ENCODE assay signal across 24 mouse cellular contexts in genomic region chr11:49090551-49090950, GRCm38 (mm10). TPM values are rescaled to one million over a fixed set of nuclear protein-coding genes. Genes with fewer than 3 reads are reported as not detected.
"Had no signal": no experiment of that assay in that cellular context is flagged by ENCODE, and none has a peak within 500 bp of the region (broad histone marks: within the 10 kb centered on the region; RNA-seq: fewer than 3 reads in every experiment).

No protein-coding gene starts in this region.

- DNase-seq: kidney, adult 11 months; kidney, adult 9 months; kidney, postnatal 4 days; lung, postnatal 36 days; right cerebral cortex, postnatal 4 days; spleen, adult 18-20 months; thymus, adult 18-20 months; thymus, postnatal 14 days had no signal

- H3K27ac ChIP-seq: kidney, postnatal 0 days; layer of hippocampus, adult 2 months; left cerebral cortex, adult 2 months; limb, embryonic 15.5 days; midbrain, embryonic 13.5 days; neural tube, embryonic 12.5 days had no signal

- H3K4me1 ChIP-seq: neural tube, embryonic 12.5 days had no signal

- H3K36me3 ChIP-seq: limb, embryonic 15.5 days; midbrain, embryonic 13.5 days; neural tube, embryonic 12.5 days had no signal

- H3K27me3 ChIP-seq: limb, embryonic 15.5 days; midbrain, embryonic 13.5 days had no signal

- H3K9ac ChIP-seq: limb, embryonic 15.5 days; midbrain, embryonic 13.5 days; neural tube, embryonic 12.5 days had no signal

- H3K9me3 ChIP-seq: limb, embryonic 15.5 days; midbrain, embryonic 13.5 days; neural tube, embryonic 12.5 days had no signal

- ATAC-seq: midbrain, embryonic 13.5 days had no signal

- H3K4me3 ChIP-seq: layer of hippocampus, adult 2 months; left cerebral cortex, adult 2 months; limb, embryonic 15.5 days; midbrain, embryonic 13.5 days; myocyte; neural tube, embryonic 12.5 days had no signal

- H3K4me2 ChIP-seq: limb, embryonic 15.5 days; midbrain, embryonic 13.5 days; neural tube, embryonic 12.5 days had no signal

RNA-seq across cellular contexts. Expression of gene Olfr1396, which starts 24.1 kb away (rescaled TPM):
- total RNA-seq: layer of hippocampus, adult 2 months; layer of hippocampus, postnatal 25 days; left cerebral cortex, adult 2 months; left cerebral cortex, postnatal 14 days; megakaryocyte progenitor cell, adult 5-6 weeks; midbrain, postnatal 0 days; neutrophil, adult 5-6 weeks had no signal
- polyA plus RNA-seq: intestine, embryonic 14.5 days; kidney, postnatal 0 days; limb, embryonic 11.5 days; limb, embryonic 15.5 days; lung, embryonic 16.5 days; midbrain, embryonic 13.5 days; midbrain, postnatal 0 days; myocyte; neural tube, embryonic 12.5 days; stomach, embryonic 14.5 days had no signal

RNA-seq across cellular contexts. Expression of gene Tgtp2, which starts 26.5 kb away (rescaled TPM):
- total RNA-seq: midbrain, postnatal 0 days had no signal
- polyA plus RNA-seq: limb, embryonic 11.5 days; midbrain, embryonic 13.5 days; neural tube, embryonic 12.5 days had no signal

RNA-seq across cellular contexts. Expression of gene Olfr1395, which starts 51.5 kb away (rescaled TPM):
- total RNA-seq: layer of hippocampus, adult 2 months; layer of hippocampus, postnatal 25 days; left cerebral cortex, adult 2 months; left cerebral cortex, postnatal 14 days; megakaryocyte progenitor cell, adult 5-6 weeks; midbrain, postnatal 0 days; neutrophil, adult 5-6 weeks had no signal
- polyA plus RNA-seq: intestine, embryonic 14.5 days; kidney, postnatal 0 days; limb, embryonic 11.5 days; limb, embryonic 15.5 days; lung, embryonic 16.5 days; midbrain, embryonic 13.5 days; midbrain, postnatal 0 days; myocyte; neural tube, embryonic 12.5 days; stomach, embryonic 14.5 days had no signal
